Mouse (Mus musculus): Measurements from ENCODE around the gene Nck2. TPM values are rescaled to one million over a fixed set of nuclear protein-coding genes. Genes with fewer than 3 reads are reported as not detected.

Gene Nck2
- total RNA-seq, 2 experiments from 2014 or later, result 55.6 to 56.3 TPM

- TF ChIP-seq CTCF (conservative IDR thresholded peaks at IDR 0.05), result no peak
These were observed 30.4 kb downstream of the Nck2 start for GRCm38 (mm10) chr1:43474535-43475409.

GRCm38 (mm10) chr1:43477954-43478353 is 33.6 kb downstream of the Nck2 start:
- no peak for DNase-seq (ENCODE audit: low spot score in 2 of 2)
- Histone ChIP-seq H3K4me3 (no peak overlapping the region), H3K27ac (no peak overlapping the region)
- TF ChIP-seq CTCF (conservative IDR thresholded peaks at IDR 0.05), result no peak

More at GRCm38 (mm10) chr1:43474535-43475409, 30.4 kb downstream of the Nck2 start:
- Histone ChIP-seq H3K27ac (peak overlapping the region; percentile 84), H3K4me3 (no peak overlapping the region)
- no peak for DNase-seq (ENCODE audit: low spot score in 2 of 2)

GRCm38 (mm10) chr1:43485204-43485603 is 40.8 kb downstream of the Nck2 start:
- no peak for DNase-seq (ENCODE audit: low spot score in 2 of 2)
- H3K4me3 ChIP-seq, result no peak overlapping the region
- no peak for TF ChIP-seq CTCF (conservative IDR thresholded peaks at IDR 0.05)
- peak overlapping the region; percentile 6; the same call in 1 of the 2 replicates for H3K27ac ChIP-seq

GRCm38 (mm10) chr1:43486500-43486899 is 42.1 kb downstream of the Nck2 start:
- no peak overlapping the region for H3K4me3 ChIP-seq
- H3K27ac ChIP-seq, result peak overlapping the region; percentile 73; the same call in 1 of the 2 replicates
- no peak for DNase-seq (ENCODE audit: low spot score in 2 of 2)
- no peak for TF ChIP-seq CTCF (conservative IDR thresholded peaks at IDR 0.05)

- DNase-seq (ENCODE audit: low spot score in 2 of 2), result no peak
- TF ChIP-seq CTCF (conservative IDR thresholded peaks at IDR 0.05), result no peak
- no peak overlapping the region for H3K4me3 ChIP-seq
- peak overlapping the region; percentile 73; the same call in 1 of the 2 replicates for H3K27ac ChIP-seq
These were observed 42.8 kb downstream of the Nck2 start for GRCm38 (mm10) chr1:43486956-43487722.

- H3K27ac ChIP-seq, result peak overlapping the region; percentile 73
- TF ChIP-seq CTCF (conservative IDR thresholded peaks at IDR 0.05), result no peak
- peak; percentile 50 to 60 for DNase-seq (ENCODE audit: low spot score in 2 of 2)
- H3K4me3 ChIP-seq, result no peak overlapping the region
These were observed 44.9 kb downstream of the Nck2 start for GRCm38 (mm10) chr1:43489311-43489710.

- Histone ChIP-seq H3K4me3 (no peak overlapping the region), H3K27ac (0 out of 2 replicates have a peak overlapping the region, but pooled peaks have one; percentile 23)
- no peak for TF ChIP-seq CTCF (conservative IDR thresholded peaks at IDR 0.05)
- DNase-seq (ENCODE audit: low spot score in 2 of 2), result no peak
These were observed 47.3 kb downstream of the Nck2 start for GRCm38 (mm10) chr1:43491506-43492269.

GRCm38 (mm10) chr1:43492803-43493437 is 48.5 kb downstream of the Nck2 start:
- no peak overlapping the region for H3K4me3 ChIP-seq
- no peak for TF ChIP-seq CTCF (conservative IDR thresholded peaks at IDR 0.05)
- DNase-seq (ENCODE audit: low spot score in 2 of 2), result no peak
- no peak overlapping the region for H3K27ac ChIP-seq

- no peak for TF ChIP-seq CTCF (conservative IDR thresholded peaks at IDR 0.05)
- no peak for DNase-seq (ENCODE audit: low spot score in 2 of 2)
- H3K4me3 ChIP-seq, result no peak overlapping the region
- H3K27ac ChIP-seq, result peak overlapping the region; percentile 84
These were observed 51.7 kb downstream of the Nck2 start for GRCm38 (mm10) chr1:43496051-43496450.

- no peak overlapping the region for H3K4me3 ChIP-seq
- H3K27ac ChIP-seq, result peak overlapping the region; percentile 84
- no peak for DNase-seq (ENCODE audit: low spot score in 2 of 2)
- no peak for TF ChIP-seq CTCF (conservative IDR thresholded peaks at IDR 0.05)
These were observed 52.6 kb downstream of the Nck2 start for GRCm38 (mm10) chr1:43496993-43497392.

GRCm38 (mm10) chr1:43497951-43498350 is 53.6 kb downstream of the Nck2 start:
- TF ChIP-seq CTCF (conservative IDR thresholded peaks at IDR 0.05), result no peak
- H3K27ac ChIP-seq, result peak overlapping the region; percentile 84

GRCm38 (mm10) chr1:43500121-43500520 is 55.7 kb downstream of the Nck2 start:
- no peak for TF ChIP-seq CTCF (conservative IDR thresholded peaks at IDR 0.05)
- no peak for DNase-seq (ENCODE audit: low spot score in 2 of 2)
- Histone ChIP-seq H3K27ac (peak overlapping the region; percentile 58), H3K4me3 (no peak overlapping the region)

More at GRCm38 (mm10) chr1:43497951-43498350, 53.6 kb downstream of the Nck2 start:
- DNase-seq (ENCODE audit: low spot score in 2 of 2), result peak in 1 of 2 experiments; percentile 27
- H3K4me3 ChIP-seq, result no peak overlapping the region
